Mouse (Mus musculus) bone marrow macrophage, adult 2 months (primary cell): Measurements from ENCODE around the gene Wars.

Source experiments
- CTCF ChIP-seq: IDR thresholded peaks from 2 replicates; pipeline ENCODE4 v1.5.1; 2012; ENCODE audit warnings: low read depth, mild to moderate bottlenecking, low read length, moderate library complexity
- POLR2A ChIP-seq: IDR thresholded peaks from 2 replicates; pipeline ENCODE4 v1.6.1; 2012; ENCODE audit warnings: mild to moderate bottlenecking, low read depth, low read length, borderline replicate concordance

GRCm38 (mm10) chr12:108865007-108865494 lies 28.9 kb downstream of the Wars start:
- no peak for TF ChIP-seq CTCF
- TF ChIP-seq POLR2A, result no peak
